Mouse (Mus musculus): ENCODE measurements around the gene Slc38a1.

DNA sequence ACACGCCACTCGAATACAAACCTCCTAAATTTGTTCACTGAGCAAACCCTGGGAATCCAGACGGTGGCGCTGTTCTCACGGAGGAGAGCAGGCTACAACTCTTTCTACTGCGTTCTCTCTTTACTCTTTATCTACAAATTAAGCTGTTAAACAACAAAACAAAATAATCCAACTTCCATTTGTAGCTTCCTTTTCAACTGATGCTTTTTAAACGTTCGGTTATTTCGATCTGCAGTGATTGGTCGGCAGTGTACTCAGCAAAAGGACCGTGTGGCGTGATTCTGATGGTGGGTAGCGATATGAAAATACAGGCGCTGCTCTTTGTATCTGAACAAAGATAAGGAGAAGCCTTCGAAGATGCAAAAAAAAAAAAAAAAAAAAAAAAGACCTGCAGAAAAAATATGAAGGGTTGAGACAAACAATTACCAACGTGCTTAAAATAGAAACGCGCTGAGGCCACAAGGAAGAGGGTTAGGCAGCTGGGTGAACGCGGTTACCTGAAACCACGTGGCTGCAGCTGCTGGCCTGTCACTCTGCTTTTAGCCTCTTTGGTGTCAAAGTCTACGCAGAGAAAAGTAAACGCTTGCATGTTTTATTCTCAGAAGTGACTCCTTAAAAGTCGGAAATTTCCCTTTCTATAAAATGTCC is 99.4 kb downstream of the Slc38a1 start:
- TF ChIP-seq EP300 (IDR thresholded peaks at IDR 0.05; ENCODE audit: insufficient read depth, low read depth, low read length) (no peak), POLR2A (IDR thresholded peaks at IDR 0.05; ENCODE audit: insufficient read depth, low read length) (no peak), CTCF (IDR thresholded peaks at IDR 0.05; ENCODE audit: low read depth, low read length) (peak; percentile 71)

All from ES-Bruce4 (cell line).